Mouse (Mus musculus): Measurements from ENCODE around the gene Pdzrn3.

- TF ChIP-seq POLR2A (IDR thresholded peaks at IDR 0.05; ENCODE audit: low read depth, low read length) (no peak), CTCF (IDR thresholded peaks at IDR 0.05; ENCODE audit: borderline replicate concordance, insufficient read depth, low read length) (no peak)
These were observed 34.0 kb upstream of the Pdzrn3 start for GRCm38 (mm10) chr6:101411701-101412100.
